Mouse (Mus musculus) lung, postnatal 0 days (tissue): ENCODE measurements around the gene Bex6. TPM values are rescaled to one million over a fixed set of nuclear protein-coding genes. Genes with fewer than 3 reads are reported as not detected.

ENCODE experiments used
- ATAC-seq: fragments of 200-750 bp; cut with Nextera tagmentation; 2 replicates; pipeline ENCODE4 v1.8.0; 2017; ENCODE audit warnings: moderate library complexity
- DNase-seq: peaks from one replicate; pipeline ENCODE4 v3.0.0-alpha.2; 2016; ENCODE audit warnings: low spot score
- H3K27ac ChIP-seq: fragments of 300-500 bp; sonication (generic); 2 replicates; pipeline ENCODE4 v1.5.1; 2014; ENCODE audit warnings: antibody characterized with exemption, mild to moderate bottlenecking, low read length, mixed read lengths
- H3K27me3 ChIP-seq: fragments of 300-500 bp; sonication (generic); replicated peaks from 2 replicates; pipeline ENCODE4 v1.6.1; 2014; ENCODE audit warnings: low read length, mixed read lengths; ENCODE audit not compliant: insufficient read depth
- H3K36me3 ChIP-seq: fragments of 300-500 bp; sonication (generic); 2 replicates; pipeline ENCODE4 v1.6.1; 2014; ENCODE audit warnings: low read length, mixed read lengths; ENCODE audit not compliant: insufficient read depth
- H3K4me1 ChIP-seq: fragments of 300-500 bp; sonication (generic); 2 replicates; pipeline ENCODE4 v1.6.1; 2014; ENCODE audit warnings: antibody characterized with exemption, low read depth, low read length, mixed read lengths; ENCODE audit not compliant: insufficient read depth
- H3K4me2 ChIP-seq: fragments of 300-500 bp; sonication (generic); replicated peaks from 2 replicates; pipeline ENCODE4 v1.6.1; 2014; ENCODE audit warnings: low read depth, mild to moderate bottlenecking, low read length, moderate library complexity, mixed read lengths
- H3K4me3 ChIP-seq: fragments of 300-500 bp; sonication (generic); 2 replicates; pipeline ENCODE4 v1.5.1; 2014; ENCODE audit warnings: low read depth, low read length
- H3K9ac ChIP-seq: fragments of 300-500 bp; sonication (generic); replicated peaks from 2 replicates; pipeline ENCODE4 v1.6.1; 2014; ENCODE audit warnings: low read depth, mild to moderate bottlenecking
- H3K9me3 ChIP-seq: fragments of 300-500 bp; sonication (generic); 2 replicates; pipeline ENCODE4 v1.6.1; 2016; ENCODE audit warnings: low read length, mixed read lengths
- CTCF ChIP-seq: IDR thresholded peaks from 2 replicates; pipeline ENCODE4 v1.5.1; 2016; ENCODE audit warnings: antibody characterized with exemption, mild to moderate bottlenecking
- EP300 ChIP-seq: IDR thresholded peaks from 2 replicates; pipeline ENCODE4 v1.6.1; 2016; ENCODE audit warnings: antibody characterized with exemption, mild to moderate bottlenecking, control low read depth
- WGBS: fragments of 180-500 bp; shearing (Covaris S2); extraction: QIAGEN DNeasy Blood & Tissue Kit; methylation state at CpG from one replicate; pipeline ENCODE4 v1.1.7; 2014; 5-methylcytosine and 5-hydroxymethylcytosine counted together
- polyA plus RNA-seq: library from polyadenylated mRNA; unstranded; fragments of >200 nt; fragmentation: Nextera tagmentation; extraction: Ambion mirVana; gene quantifications from 2 replicates; pipeline ENCODE4 v1.2.1, GENCODE M21; 2015

Bex6 gene
- polyA plus RNA-seq, 1 experiment from 2014 or later, result 0.18 TPM

DNA sequence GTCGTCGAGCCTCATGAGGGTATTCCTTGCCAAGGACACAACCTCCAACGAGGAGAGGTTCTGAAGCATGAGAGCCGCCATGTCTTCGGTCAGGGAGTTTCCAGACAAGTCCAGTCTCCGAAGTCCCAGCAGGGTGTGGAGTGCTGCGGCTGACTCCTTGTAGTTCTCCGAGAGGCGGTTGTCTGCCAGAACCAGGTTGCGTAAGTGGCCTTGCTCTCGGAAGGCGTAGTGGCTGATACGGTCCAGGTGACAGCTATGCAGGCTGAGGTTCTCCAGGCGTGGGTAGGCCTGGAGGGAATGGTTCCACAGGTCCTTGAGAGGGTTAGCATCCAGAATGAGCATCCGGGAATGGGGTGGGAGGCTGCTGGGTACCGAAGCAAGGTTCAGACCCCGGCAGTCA is 35.0 kb upstream of the Bex6 start:
- Histone ChIP-seq H3K9ac (no peak overlapping the region), H3K36me3 (peaks cover 19% of the 10 kb centered on the region), H3K4me1 (no peaks in the 10 kb centered on the region), H3K27ac (no peak overlapping the region), H3K4me2 (no peak overlapping the region), H3K27me3 (no peaks in the 10 kb centered on the region), H3K9me3 (no peaks in the 10 kb centered on the region), H3K4me3 (no peak overlapping the region)
- ATAC-seq (no peak), DNase-seq (no peak)
- WGBS, result 85% methylated on average over 17 of the region's 17 CpGs
- TF ChIP-seq CTCF (no peak), EP300 (no peak)

DNA sequence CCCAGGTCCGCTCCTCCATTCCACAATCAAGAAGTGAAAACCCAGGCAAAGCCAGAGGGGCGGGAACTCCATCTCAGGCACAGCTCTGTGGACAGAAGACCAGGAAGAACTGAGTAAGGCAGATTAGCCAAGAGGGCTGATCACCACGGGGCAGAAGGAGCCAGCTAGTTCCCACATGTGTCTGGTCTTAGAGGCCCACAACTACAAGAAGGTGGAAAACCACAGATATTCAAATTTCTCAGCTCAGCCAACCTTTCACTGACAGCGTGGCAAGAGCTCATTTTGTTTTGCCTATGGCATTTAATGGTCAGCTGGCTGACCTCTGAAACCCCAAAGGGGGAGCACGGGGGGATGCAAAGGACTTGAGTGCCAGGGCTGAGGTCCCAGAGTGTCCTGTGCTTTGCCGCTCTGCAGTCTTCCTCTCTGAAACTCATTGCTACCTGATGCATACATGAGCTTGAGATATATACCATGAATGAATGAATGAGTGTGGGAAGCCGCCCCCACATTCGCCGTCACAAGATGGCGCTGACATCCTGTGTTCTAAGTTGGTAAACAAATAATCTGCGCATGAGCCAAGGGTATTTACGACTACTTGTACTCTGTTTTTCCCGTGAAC is 31.9 kb upstream of the Bex6 start:
- no peak overlapping the region for H3K4me2 ChIP-seq
- H3K9ac ChIP-seq, result no peak overlapping the region
- no peak overlapping the region for H3K27ac ChIP-seq
- no peaks in the 10 kb centered on the region for H3K27me3 ChIP-seq
- no peak for TF ChIP-seq EP300
- 0 out of 2 replicates have a peak, but pooled peaks have one; percentile 8 for TF ChIP-seq CTCF
- H3K4me1 ChIP-seq, result no peaks in the 10 kb centered on the region
- ATAC-seq (peak; percentile 40), DNase-seq (no peak)
- H3K9me3 ChIP-seq, result no peaks in the 10 kb centered on the region
- no peak overlapping the region for H3K4me3 ChIP-seq
- H3K36me3 ChIP-seq, result peaks cover 19% of the 10 kb centered on the region
- WGBS, result 62% methylated on average over 10 of the region's 13 CpGs

DNA sequence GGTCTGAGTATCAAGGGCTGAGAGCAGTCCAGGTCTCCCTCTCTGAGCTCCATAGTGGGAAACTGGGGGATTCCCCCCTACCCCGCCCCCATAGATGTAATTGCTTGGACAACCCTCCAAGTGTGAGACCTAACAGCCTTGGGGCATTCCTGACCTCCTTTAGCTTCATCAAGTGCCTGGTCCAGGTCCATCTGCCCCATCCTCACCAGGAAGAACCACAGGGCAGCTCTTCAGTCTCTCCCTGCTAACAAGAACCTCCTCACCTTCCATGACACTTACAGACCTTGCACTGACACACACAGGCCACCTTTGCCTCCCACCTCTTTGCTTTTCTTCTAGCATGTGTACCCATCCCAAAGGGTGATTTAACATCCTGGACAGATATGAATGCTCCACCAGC is 25.6 kb upstream of the Bex6 start:
- Histone ChIP-seq H3K4me1 (no peaks in the 10 kb centered on the region), H3K9me3 (no peaks in the 10 kb centered on the region), H3K27ac (no peak overlapping the region), H3K27me3 (no peaks in the 10 kb centered on the region), H3K4me2 (no peak overlapping the region), H3K36me3 (no peaks in the 10 kb centered on the region), H3K4me3 (no peak overlapping the region), H3K9ac (no peak overlapping the region)
- ATAC-seq, result no peak
- TF ChIP-seq CTCF, result no peak
- TF ChIP-seq EP300, result no peak
- 89% methylated on average over 1 of the region's 1 CpGs for WGBS
- DNase-seq, result no peak

GRCm38 (mm10) chr16:32154437-32154836 is 25.2 kb upstream of the Bex6 start:
- no peaks in the 10 kb centered on the region for H3K27me3 ChIP-seq
- no peak overlapping the region for H3K4me3 ChIP-seq
- H3K4me2 ChIP-seq, result no peak overlapping the region
- no peak for DNase-seq
- TF ChIP-seq CTCF, result no peak
- no peak for TF ChIP-seq EP300
- H3K27ac ChIP-seq, result no peak overlapping the region
- no peak overlapping the region for H3K9ac ChIP-seq
- ATAC-seq, result no peak
- no peaks in the 10 kb centered on the region for H3K4me1 ChIP-seq
- H3K36me3 ChIP-seq, result no peaks in the 10 kb centered on the region
- no peaks in the 10 kb centered on the region for H3K9me3 ChIP-seq
- WGBS, result 47% methylated on average over 13 of the region's 13 CpGs

GRCm38 (mm10) chr16:32156719-32157118 is 22.9 kb upstream of the Bex6 start:
- no peak for TF ChIP-seq CTCF
- no peak for TF ChIP-seq EP300
- Histone ChIP-seq H3K27ac (no peak overlapping the region), H3K9ac (no peak overlapping the region), H3K27me3 (no peaks in the 10 kb centered on the region), H3K4me3 (no peak overlapping the region), H3K4me2 (no peak overlapping the region), H3K4me1 (no peaks in the 10 kb centered on the region), H3K36me3 (no peaks in the 10 kb centered on the region), H3K9me3 (no peaks in the 10 kb centered on the region)
- DNase-seq (no peak), ATAC-seq (no peak)
- 38% methylated on average over 3 of the region's 3 CpGs for whole genome bisulfite sequencing

DNA sequence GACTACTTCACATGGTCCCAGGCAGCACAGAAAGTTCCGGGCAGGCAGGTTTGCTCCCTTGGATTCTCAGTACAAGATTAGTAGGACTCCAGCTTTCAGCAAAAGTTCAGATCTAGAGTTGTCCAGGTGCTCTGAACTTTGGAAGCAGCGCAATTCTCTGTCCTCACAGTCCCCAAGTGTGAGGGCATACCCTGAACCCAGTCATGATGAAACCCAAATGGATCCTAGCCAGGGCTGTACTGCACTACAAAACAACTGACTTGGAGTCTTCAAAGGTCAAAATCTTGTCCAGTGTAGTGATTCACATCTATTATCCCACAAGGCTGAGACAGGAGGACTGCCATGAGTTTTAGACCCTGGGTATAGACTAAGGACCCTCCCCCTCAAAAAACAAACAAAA is 22.3 kb upstream of the Bex6 start:
- WGBS, result 85% methylated on average over 2 of the region's 2 CpGs

GRCm38 (mm10) chr16:32158966-32159365 is 20.7 kb upstream of the Bex6 start:
- 87% methylated on average over 3 of the region's 3 CpGs for WGBS
- DNase-seq (no peak), ATAC-seq (no peak)
- Histone ChIP-seq H3K9me3 (no peaks in the 10 kb centered on the region), H3K27ac (no peak overlapping the region), H3K4me2 (no peak overlapping the region), H3K9ac (no peak overlapping the region), H3K4me3 (no peak overlapping the region), H3K27me3 (no peaks in the 10 kb centered on the region), H3K4me1 (no peaks in the 10 kb centered on the region), H3K36me3 (no peaks in the 10 kb centered on the region)
- TF ChIP-seq CTCF (no peak), EP300 (no peak)

More for the DNA sequence above, 22.3 kb upstream of the Bex6 start:
- Histone ChIP-seq H3K9ac (no peak overlapping the region), H3K27ac (no peak overlapping the region), H3K36me3 (no peaks in the 10 kb centered on the region), H3K4me1 (no peaks in the 10 kb centered on the region), H3K4me2 (no peak overlapping the region), H3K27me3 (no peaks in the 10 kb centered on the region), H3K9me3 (no peaks in the 10 kb centered on the region), H3K4me3 (no peak overlapping the region)
- TF ChIP-seq CTCF, result no peak
- TF ChIP-seq EP300, result no peak
- no peak for ATAC-seq
- no peak for DNase-seq
